Mouse (Mus musculus): ENCODE data around the gene Acpp.
A peak's percentile ranks its signal among the peaks of the same experiment; 100 is the strongest.
"Not testable (repeated sequence)": the region's sequence is repeated elsewhere in the genome, so short reads cannot be mapped to it uniquely, and the experiment has no call there.

The Acpp gene

DNA sequence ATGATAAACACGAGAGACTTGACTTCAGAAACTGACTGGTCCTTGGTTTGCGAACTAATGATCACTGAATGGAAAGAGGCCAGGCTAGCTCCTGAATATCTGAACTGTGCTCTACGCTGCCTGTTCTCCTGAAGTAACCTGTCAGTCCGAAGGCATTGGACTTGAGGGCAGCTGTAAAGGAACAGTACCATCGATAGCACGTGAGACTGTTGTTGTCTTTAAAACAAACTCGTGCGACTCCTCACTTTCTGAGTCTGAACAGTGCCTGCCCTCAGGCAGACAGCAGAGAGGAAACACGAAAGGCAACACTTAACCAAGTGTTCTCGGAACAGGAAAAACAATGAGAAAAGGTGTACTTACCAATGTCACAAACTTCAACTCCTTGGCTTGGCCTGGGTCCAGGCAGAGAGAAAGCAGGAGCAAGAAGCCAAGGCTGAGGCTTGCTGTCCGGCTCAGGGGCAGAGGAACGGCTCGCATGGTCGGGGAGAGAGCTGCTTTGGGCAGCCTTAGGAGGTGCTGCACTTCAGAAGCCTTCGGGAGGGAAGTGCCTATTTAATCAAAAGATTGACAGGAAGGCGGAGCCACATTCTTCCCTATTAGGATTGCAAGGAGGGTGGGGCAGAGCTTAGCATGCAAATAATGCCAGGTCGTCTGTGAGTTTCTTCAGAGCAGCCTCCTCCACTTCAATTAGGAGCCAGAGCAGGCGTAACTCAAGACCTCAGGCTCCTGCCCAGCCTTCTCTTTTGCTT, at the start of gene Acpp:
Acpp (minus strand) TSS at position 566 of the 749 bp plus-strand sequence.
- DNase-seq (ENCODE audit: low read depth, low spot score): peak; percentile 61

DNA sequence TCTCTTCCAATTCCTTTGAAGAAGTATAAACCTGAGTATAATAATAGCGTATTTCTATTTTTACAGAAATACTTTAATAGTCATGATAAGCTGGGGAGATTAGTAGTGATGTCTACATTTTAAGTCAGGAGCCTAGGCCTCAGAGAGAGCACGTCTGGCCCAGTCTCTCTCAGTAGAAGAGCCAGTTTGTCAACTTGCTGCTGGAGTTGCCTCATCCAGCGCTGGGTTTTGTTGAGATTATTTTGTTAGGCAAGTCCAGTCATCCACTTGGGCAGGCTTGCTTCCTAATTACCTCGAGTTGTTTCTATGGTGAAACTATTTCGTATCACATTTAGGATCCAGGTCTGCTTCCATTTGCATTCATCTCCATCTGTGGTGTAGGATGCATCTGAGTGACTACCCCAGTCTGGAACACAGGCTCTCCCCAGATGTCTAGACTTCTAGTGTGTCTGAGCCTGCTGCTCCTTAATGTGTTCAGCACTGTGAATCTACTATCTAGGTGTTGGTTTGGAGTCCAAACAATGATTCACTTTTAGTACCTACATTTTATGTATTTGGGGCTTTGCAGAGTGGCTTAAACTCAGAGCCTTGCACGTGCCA, 45.1 kb upstream of the Acpp start:
- DNase-seq (ENCODE audit: low read depth, low spot score): no peak

DNA sequence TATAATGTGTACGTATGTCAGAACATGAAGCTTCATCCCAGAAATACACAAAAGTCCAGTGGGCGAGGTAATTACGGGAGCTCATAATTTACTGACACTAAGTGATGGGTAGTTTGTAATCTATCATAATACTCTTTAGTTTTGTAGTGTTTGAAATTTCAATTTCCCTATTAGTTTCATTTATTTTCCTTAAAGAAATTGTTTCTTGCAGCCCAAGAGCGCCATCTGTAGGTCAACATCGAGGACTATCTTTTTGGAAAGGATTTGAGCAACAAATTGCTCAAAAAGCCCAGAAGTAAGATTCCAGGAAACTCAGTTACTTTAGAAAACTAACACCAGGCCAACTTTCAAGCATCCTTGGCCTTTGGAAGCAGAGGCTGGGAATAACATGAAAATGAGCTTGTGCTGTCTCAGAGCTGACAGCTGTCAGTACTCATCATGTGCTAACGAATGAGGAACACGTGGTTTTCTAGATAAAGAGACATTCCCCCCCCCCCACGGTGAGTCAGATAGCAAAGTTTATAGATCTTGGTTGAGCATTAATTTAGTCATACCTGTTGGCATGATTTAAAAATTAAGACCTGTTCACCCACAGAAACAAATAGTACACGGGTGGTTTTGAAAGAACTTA, 42.1 kb upstream of the Acpp start:
- no peak for DNase-seq (ENCODE audit: low read depth, low spot score)

DNA sequence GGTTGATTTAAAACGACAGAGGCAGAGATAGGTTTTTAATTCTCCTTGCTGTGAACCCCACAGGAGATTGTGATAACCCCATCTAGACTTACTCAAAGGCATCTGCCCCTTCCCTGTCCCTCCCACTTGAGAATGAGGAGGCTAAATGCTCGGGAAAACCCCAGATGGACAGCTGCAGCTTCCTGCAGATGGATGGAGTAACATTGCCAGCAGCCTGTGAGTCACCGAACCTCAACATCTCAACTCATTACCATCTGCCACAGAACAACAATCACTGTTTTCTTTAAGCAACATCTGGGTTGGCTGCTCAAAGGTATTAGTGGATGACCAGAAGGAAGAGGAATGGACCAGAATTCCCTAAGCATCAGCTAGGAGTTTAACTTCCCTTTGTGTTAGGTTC, 38.0 kb upstream of the Acpp start:
- DNase-seq (ENCODE audit: low read depth, low spot score): no peak

DNA sequence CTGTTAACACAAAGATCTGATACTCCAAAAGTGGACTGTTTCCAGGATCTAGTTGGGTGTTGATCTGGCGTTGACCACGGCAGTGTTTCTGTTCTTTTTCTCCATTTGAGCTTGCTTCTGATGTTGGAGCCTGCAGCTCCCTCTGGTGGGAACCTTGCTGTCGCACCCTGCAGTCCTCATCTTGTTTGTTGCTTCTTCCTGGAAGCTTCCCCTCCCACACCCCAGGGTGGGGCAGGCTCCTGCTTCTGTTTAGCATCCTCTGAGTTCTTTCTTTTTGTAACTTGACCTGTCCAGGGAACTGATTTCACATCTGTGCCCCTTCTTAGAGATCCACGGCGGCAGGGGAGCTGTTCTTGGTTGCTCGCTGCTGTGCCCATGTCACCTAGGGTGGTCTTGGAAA, 35.7 kb upstream of the Acpp start:
- no peak for DNase-seq (ENCODE audit: low read depth, low spot score)

DNA sequence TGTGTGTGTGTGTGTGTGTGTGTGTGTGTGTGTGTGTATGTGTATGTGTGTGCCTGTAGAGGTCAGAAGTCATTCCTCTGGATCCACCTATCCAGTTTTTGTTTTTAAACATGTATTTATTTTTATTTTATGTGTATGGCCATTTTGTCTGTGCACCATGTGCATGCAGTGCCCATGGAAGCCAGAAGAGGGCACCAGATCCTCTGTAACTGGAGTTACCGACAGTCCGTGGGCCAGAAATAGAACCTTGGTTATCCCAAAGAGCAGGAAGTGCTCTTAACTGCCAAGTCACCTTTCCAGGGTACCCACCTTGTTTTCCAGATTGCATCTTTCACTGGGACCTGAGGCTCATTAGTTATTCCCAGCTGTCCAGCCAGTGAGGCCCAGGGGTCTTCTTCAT, 29.4 kb upstream of the Acpp start:
- no peak for DNase-seq (ENCODE audit: low read depth, low spot score)

DNA sequence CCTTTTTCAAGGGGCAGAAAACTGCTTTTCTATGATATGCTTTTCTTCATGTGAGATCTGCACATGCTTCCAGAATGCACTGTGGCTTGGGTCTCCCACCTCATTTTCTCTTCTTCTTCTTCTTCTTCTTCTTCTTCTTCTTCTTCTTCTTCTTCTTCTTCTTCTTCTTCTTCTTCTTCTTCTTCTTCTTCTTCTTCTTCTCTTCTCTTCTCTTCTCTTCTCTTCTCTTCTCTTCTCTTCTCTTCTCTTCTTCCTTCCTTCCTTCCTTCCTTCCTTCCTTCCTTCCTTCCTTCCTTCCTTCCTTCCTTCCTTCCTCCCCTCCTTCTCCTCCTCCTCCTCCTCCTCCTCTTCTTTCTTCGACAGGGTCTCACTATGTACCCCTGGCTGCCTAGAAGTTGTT, 24.4 kb upstream of the Acpp start:
- DNase-seq (ENCODE audit: low read depth, low spot score): not testable (repeated sequence)

DNA sequence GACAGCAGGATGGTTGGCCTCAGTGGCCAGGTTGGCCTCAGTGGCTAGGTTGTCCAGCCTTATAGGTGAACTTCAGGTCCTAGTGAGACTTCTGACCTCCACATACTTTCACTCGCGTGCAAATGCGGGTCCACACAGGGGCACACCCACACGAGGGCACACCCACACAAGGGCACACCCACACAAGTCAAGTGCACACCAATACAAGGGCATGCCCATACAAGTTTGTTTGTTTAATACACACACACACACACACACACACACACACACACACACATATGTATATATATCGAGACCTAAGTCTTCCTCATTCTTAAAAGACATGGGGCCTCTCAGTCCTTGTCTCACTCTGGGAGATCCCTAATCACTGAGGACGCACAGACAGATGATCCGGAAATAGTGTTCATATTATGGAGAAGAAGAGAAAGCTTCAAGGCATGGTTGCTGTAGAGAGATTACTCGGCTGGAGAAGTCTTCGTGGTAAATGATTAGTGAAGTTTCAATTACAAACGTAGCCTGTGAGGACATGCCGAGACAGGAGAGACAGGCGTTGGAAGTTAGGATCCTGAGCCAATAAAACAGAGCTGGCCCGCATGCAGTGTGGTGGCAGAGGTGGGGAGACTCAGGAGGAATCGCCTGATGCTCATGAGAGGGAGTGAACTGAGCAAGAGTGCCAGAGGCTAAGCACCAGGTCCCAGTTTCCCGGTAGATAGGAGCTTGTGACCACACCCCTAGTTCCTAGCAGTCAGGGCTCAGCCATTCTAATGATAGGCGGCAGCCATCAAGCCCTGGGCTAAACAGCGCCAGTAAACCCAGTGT, 23.7 kb upstream of the Acpp start:
- DNase-seq (ENCODE audit: low read depth, low spot score): peak; percentile 45

DNA sequence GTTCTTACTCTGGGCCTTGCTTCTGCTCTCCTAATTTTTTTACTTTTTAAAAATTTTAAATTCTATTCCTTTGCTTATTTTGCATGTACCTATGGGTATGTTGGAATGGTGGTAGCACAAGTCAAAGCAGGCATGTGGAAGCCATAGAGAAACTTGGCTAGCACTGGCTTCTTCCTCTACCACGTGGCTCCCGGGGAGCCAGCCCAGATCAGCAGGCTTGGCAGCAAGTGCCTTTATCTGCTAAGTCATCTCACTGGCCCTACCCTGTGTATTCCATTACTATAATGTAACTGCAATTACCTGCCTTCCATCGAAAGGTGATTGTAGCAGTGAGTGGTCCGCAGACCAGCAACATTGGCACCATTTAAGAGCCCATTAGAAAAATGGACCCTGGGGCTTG, 22.8 kb upstream of the Acpp start:
- no peak for DNase-seq (ENCODE audit: low read depth, low spot score)

DNA sequence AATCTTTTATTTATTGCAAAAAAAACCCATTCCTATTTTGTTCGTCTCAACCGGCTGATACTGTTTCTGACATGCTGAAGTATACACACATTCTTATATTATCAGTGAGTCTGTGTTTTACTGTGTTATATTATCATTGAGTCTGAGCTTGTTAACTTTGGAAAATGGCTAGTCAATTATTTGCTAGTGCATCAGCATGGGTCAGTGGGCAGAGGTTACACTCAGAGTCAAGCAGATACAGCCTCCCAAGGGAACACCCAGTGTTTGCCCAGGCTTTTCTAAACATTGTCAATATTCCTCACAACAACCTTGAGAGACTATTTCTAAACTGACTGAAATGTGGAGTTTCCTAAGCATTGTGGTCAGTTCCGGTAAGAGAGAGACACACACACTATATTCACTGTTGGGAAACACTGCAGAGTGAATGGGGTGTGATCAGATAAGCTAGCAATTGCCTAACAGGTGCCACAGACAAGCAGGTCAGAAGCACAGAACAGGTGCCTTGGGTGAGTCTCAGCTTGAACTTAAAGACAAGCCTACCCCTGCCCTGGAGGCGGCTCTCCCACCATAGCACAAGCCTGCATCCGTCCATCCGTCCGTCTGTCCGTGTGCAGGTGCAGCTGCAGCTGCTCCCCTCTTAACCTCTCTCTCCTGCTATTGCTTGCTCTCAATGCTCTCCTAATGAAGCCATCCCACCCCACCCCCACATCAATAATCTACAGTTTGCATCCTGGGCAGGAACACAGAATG, 18.1 kb upstream of the Acpp start:
- DNase-seq (ENCODE audit: low read depth, low spot score): no peak

DNA sequence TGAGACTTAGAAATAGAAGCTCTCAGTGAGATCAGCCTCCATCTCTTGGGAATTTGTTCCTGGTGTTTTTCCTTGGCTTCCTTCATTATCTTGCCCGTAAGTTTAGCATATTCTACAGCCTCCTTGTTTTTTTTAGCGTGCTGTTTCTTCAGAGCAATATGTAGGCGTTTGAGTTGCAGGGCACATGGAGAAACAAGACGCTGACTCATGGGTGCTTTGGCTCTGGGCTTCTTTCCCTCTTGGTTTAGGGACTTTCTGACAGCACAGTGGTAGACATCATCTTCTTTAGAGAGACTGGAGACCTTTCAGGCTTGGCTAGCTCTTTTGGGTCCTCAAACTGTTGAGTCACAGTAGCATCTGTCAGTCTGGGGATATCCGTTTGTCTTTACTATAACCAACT, 6.6 kb upstream of the Acpp start:
- no peak for DNase-seq (ENCODE audit: low read depth, low spot score)

DNA sequence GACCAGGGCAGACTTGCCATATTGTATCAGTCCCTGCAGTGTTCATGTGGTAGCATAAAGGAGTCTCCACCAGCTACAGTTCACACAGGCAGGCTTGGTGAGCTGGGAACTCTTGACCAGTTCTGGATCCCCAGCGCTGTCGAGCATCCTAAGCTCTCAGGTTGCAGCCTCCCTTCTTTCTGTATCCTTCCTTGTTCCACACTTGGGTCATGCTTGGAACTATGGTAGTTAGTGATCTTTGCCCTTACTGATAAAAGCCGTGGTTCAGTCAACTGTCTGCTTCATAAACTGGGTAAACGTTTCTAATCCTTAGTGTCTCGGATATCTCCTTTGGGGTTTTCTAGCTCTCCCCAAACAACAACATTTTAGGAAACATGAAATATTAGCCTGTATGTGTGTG, 1.9 kb upstream of the Acpp start:
- no peak for DNase-seq (ENCODE audit: low read depth, low spot score)

DNA sequence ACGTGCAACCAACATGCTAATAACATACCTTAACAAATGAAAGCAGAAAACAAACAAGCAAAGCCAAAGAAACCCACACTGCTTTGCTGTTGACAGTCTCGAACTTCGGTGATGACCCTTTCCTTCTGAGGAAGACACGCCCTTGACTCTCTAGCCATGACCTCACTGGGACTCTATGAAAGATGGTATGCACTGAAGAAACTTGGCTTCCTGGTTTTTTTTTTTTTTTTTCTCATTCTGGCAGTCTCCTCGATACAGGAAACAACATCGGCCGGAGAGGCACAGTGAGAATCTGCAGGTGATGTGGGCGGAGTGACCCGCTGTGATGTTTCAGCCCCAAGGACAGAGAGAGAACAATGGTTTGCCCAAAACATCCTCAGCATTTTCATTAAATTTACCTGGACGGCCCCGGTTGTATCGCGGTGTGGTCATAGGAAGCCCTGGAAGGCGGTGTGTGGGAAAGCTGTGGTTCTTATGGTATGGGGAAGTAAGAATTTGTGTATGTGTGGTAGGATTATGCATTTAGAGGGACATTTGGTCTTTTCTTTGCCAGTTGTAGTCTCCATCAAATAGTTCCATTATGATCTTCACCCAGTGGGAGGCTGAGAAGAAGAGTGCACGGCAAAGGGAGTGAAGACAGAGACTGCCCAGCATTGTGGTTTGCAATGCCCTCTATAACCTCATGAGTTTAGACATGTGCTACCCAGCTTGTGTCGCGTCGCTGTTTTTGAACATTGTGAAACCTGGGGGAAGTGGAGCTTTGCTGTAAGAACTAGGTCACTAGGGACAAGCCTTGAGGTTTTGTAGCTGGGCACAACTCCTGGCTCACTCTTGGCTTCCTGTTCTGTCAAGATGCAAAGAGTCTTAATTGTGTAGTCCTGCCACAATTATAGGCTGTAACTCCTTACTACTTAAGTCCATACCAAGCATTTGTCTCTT, 1.2 kb upstream of the Acpp start:
- DNase-seq (ENCODE audit: low read depth, low spot score): no peak

DNA sequence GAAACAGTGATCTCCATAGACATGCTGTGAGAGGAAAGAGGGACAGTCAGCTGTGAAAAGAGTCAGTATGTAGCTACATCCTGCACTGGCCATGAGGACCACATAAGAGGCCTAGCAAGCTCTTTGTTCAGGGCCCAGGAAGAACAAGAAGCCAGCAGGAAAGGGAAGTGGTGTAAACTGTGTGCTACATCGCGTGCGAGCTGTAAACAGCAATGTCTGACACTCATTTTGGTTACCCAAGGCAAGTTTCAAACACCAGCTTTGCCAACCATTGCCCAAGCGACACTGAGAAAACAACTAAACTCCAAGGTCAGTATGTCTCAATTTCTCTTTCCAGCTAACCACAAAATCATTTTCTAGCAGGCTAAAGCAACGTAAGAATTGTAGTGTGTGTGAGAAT, 6.2 kb downstream of the Acpp start:
- DNase-seq (ENCODE audit: low read depth, low spot score): no peak

DNA sequence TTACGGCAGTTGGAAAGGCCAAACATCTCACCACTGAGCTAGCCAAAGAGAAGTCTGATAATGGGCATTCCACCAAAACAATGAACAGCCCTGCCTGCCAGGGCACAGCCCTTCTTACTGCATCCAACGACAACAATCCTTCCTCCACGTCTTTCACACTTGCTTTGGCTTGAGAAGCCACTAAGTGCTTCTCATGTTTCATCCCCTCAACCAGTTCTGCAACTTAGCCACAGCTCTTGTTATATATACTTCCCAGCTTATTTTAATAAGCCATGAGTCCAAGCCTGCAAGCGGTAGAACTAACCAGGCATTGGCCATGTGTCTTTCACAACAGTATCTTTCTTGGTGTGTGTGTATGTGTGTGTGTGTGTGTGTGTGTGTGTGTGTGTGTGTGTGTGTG, 8.9 kb downstream of the Acpp start:
- no peak for DNase-seq (ENCODE audit: low read depth, low spot score)

DNA sequence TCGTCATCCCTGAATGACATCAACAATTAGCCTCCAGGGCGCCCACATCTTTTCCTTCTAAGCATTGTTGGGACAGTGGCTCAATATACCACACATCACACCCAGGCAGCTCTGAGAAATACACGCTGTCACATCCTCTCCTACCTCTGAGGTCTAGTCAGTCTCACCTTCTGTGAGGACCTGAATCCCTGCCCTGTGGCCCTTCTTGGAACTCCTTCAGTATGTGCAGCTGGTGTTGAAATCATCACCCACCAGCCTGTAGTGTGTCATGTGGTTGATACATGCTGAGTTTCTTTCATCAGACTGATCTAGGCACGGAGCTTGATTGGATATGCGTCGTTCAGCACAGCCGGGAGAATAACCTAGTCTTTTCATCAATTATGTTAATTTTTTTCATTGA, 16.0 kb downstream of the Acpp start:
- DNase-seq (ENCODE audit: low read depth, low spot score): no peak

DNA sequence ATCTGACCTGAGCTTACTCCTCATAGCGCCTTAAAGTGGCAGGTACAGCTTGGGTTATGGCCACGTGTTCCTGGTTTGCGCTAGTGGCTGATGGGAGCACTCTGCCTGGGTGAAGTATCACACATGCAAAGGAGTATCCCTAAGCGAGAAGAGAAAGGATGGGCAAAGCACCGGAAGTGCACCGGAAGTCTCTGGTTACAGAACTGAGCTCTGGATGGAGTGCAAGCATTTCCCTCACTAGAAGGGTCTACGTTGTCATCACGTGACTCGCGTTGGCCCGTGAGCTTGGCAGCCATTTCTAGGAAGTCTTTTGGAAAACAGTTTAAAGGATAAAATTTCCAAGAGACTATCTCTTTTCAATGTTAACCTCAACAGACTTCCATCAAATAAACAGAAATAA, 21.2 kb downstream of the Acpp start:
- DNase-seq (ENCODE audit: low read depth, low spot score): no peak

DNA sequence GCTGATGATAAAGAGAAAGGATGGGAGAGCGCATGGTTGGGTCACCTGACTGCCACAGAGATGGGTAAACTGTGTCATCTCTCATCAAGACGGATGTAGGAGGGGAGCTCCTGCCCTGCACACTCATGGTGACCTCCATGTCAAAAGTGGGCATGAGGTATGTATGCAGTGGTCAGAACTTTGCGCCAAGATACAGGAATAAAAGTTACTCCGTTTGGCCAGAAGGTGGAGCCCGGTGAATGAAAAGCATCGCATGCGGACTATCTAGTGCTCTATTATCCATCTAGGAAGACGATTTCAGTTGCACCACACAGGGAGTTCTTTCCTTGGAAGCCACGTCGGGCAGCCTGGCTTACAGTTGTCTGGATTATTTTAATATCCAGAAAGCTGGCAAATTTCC, 22.0 kb downstream of the Acpp start:
- DNase-seq (ENCODE audit: low read depth, low spot score): peak; percentile 29

DNA sequence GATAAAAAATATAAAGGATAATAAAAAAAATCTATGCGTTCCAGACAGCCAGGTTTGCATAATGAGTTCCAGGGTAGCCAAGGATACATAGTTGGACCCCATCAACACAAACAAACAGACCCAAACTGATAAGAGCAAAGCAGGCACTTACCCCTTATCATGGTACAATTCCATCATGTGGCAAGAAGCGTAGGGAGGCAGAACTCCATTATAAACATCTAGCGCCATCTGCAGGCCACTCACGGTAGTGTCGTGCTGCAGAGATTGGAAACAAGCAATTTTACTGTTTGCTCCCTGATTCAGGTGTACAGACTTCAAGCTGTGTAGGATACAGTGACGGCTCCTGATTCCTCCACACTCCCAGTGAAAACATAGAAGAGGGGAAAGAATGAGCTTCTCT, 30.8 kb downstream of the Acpp start:
- peak; percentile 43 for DNase-seq (ENCODE audit: low read depth, low spot score)

DNA sequence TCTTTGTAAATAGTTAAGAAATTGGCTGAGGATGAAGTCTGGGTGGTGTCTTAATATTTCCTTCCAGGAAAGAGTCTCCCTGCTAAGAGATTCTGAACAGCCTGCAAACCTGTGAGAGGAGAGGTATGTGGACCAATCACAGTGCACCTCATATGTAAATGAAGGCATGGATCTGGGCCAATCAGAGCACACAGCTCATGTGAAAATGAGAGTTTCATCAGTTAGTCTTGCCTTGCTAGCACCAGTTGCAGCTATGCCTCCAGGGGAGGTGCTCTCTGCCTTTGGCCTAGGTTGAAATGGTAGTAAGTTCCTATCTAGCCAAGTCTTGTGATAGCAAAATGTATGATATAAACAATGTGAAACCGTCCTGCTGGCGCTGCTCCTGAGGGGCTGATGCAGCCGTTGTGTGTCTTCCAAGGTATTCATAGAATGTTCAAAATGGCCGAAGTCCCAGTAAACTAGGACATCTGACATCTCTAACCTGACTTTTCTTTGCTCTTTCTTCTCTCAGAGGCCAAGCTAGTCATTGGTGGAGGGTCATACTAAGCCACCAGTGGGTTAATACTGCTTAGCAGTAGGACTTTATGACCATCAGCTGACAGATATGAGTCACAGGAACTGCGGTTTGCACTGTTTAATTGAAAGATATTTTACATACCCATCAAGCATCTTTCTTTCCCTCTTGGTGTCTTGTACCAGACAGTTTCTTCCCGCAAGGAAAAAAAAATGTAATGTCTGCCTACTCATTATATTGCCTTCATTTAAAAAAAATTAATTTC, 32.0 kb downstream of the Acpp start:
- no peak for DNase-seq (ENCODE audit: low read depth, low spot score)
